Mouse (Mus musculus) splenic B cell, adult 2 months (primary cell): ENCODE measurements around the gene Eif4g3.

ENCODE experiments used
- DNase-seq: peaks from one replicate; pipeline ENCODE4 v3.0.0-alpha.2; 2011; ENCODE audit warnings: low read depth, low spot score
- H3K27me3 ChIP-seq: 2 replicates; pipeline ENCODE4 v1.6.1; 2012; ENCODE audit warnings: mild to moderate bottlenecking, low read length, moderate library complexity, mixed read lengths; ENCODE audit not compliant: control insufficient read depth, poor library complexity, insufficient read depth, severe bottlenecking
- H3K36me3 ChIP-seq: 2 replicates; pipeline ENCODE4 v1.6.1; 2012; ENCODE audit warnings: mild to moderate bottlenecking, low read length, moderate library complexity, mixed read lengths; ENCODE audit not compliant: control insufficient read depth, poor library complexity, insufficient read depth, severe bottlenecking

Gene Eif4g3

GRCm38 (mm10) chr4:138071497-138071896, 78.7 kb downstream of the Eif4g3 start:
- Histone ChIP-seq H3K27me3 (no peaks in the 10 kb centered on the region), H3K36me3 (0 out of 2 replicates have a peak, but pooled peaks cover 2% of the 10 kb centered on the region)
- DNase-seq, result no peak

GRCm38 (mm10) chr4:138073086-138073485, 80.3 kb downstream of the Eif4g3 start:
- Histone ChIP-seq H3K27me3 (no peaks in the 10 kb centered on the region), H3K36me3 (no peaks in the 10 kb centered on the region)
- DNase-seq, result no peak

- no peaks in the 10 kb centered on the region for H3K27me3 ChIP-seq
- H3K36me3 ChIP-seq, result no peaks in the 10 kb centered on the region
- DNase-seq, result no peak
These were observed 80.7 kb downstream of the Eif4g3 start for GRCm38 (mm10) chr4:138073531-138073930.

- no peak for DNase-seq
- Histone ChIP-seq H3K36me3 (no peaks in the 10 kb centered on the region), H3K27me3 (no peaks in the 10 kb centered on the region)
These were observed 82.2 kb downstream of the Eif4g3 start for GRCm38 (mm10) chr4:138074896-138075584.

- DNase-seq, result no peak
- no peaks in the 10 kb centered on the region for H3K27me3 ChIP-seq
- H3K36me3 ChIP-seq, result peaks cover under 1% of the 10 kb centered on the region; the same call in 1 of the 2 replicates
These were observed 85.0 kb downstream of the Eif4g3 start for GRCm38 (mm10) chr4:138077663-138078295.

GRCm38 (mm10) chr4:138079234-138079633, 86.4 kb downstream of the Eif4g3 start:
- H3K36me3 ChIP-seq, result peaks cover 4% of the 10 kb centered on the region; the same call in 1 of the 2 replicates
- H3K27me3 ChIP-seq, result no peaks in the 10 kb centered on the region
- DNase-seq, result no peak

- Histone ChIP-seq H3K36me3 (peaks cover 10% of the 10 kb centered on the region; the same call in 1 of the 2 replicates), H3K27me3 (no peaks in the 10 kb centered on the region)
- DNase-seq, result no peak
These were observed 89.6 kb downstream of the Eif4g3 start for GRCm38 (mm10) chr4:138082466-138082865.

GRCm38 (mm10) chr4:138084103-138084502, 91.3 kb downstream of the Eif4g3 start:
- H3K36me3 ChIP-seq, result peaks cover 10% of the 10 kb centered on the region; the same call in 1 of the 2 replicates
- DNase-seq, result no peak
- H3K27me3 ChIP-seq, result no peaks in the 10 kb centered on the region

GRCm38 (mm10) chr4:138084851-138085573, 92.2 kb downstream of the Eif4g3 start:
- H3K36me3 ChIP-seq, result peaks cover 10% of the 10 kb centered on the region; the same call in 1 of the 2 replicates
- H3K27me3 ChIP-seq, result no peaks in the 10 kb centered on the region
- DNase-seq, result no peak

- peaks cover 10% of the 10 kb centered on the region; the same call in 1 of the 2 replicates for H3K36me3 ChIP-seq
- no peak for DNase-seq
These were observed 94.1 kb downstream of the Eif4g3 start for GRCm38 (mm10) chr4:138086949-138087348.

GRCm38 (mm10) chr4:138089512-138089911, 96.7 kb downstream of the Eif4g3 start:
- no peak for DNase-seq
- H3K27me3 ChIP-seq, result no peaks in the 10 kb centered on the region
- 0 out of 2 replicates have a peak, but pooled peaks cover 10% of the 10 kb centered on the region for H3K36me3 ChIP-seq

More at GRCm38 (mm10) chr4:138086949-138087348, 94.1 kb downstream of the Eif4g3 start:
- H3K27me3 ChIP-seq, result no peaks in the 10 kb centered on the region

GRCm38 (mm10) chr4:138091562-138092194, 98.9 kb downstream of the Eif4g3 start:
- Histone ChIP-seq H3K27me3 (no peaks in the 10 kb centered on the region; the same call in 1 of the 2 replicates), H3K36me3 (peaks cover 8% of the 10 kb centered on the region; the same call in 1 of the 2 replicates)
- DNase-seq, result no peak

GRCm38 (mm10) chr4:138100456-138100855, 107.6 kb downstream of the Eif4g3 start:
- Histone ChIP-seq H3K36me3 (peaks cover 15% of the 10 kb centered on the region), H3K27me3 (no peaks in the 10 kb centered on the region)
- DNase-seq, result no peak

GRCm38 (mm10) chr4:138101795-138102194, 109.0 kb downstream of the Eif4g3 start:
- Histone ChIP-seq H3K36me3 (peaks cover 13% of the 10 kb centered on the region), H3K27me3 (no peaks in the 10 kb centered on the region)
- no peak for DNase-seq
